Mouse (Mus musculus): ENCODE measurements around the gene Txn1. TPM values are rescaled to one million over a fixed set of nuclear protein-coding genes. Genes with fewer than 3 reads are reported as not detected.
A peak's percentile ranks its signal among the peaks of the same experiment; 100 is the strongest.

Txn1 gene
- polyA plus RNA-seq, 1 experiment from 2014 or later = 231 TPM

- no peak for TF ChIP-seq CTCF (IDR thresholded peaks at IDR 0.05; ENCODE audit: low read depth)
- no peak for TF ChIP-seq EP300 (IDR thresholded peaks at IDR 0.05; ENCODE audit: low read depth)
- Histone ChIP-seq H3K27ac (ENCODE audit: low read depth) (no peak overlapping the region), H3K36me3 (replicated peaks; ENCODE audit: insufficient read depth, low read length) (no peaks in the 10 kb centered on the region), H3K9me3 (ENCODE audit: low read length) (no peaks in the 10 kb centered on the region), H3K4me3 (ENCODE audit: low read depth, low read length) (no peak overlapping the region), H3K4me1 (ENCODE audit: insufficient read depth) (peaks cover 7% of the 10 kb centered on the region), H3K9ac (replicated peaks) (no peak overlapping the region), H3K27me3 (ENCODE audit: insufficient read depth, low read length) (no peaks in the 10 kb centered on the region), H3K4me2 (ENCODE audit: low read depth, low read length) (no peak overlapping the region)
- DNase-seq (no peak), ATAC-seq (no peak)
These were observed 43.2 kb downstream of the Txn1 start for GRCm38 (mm10) chr4:57913021-57913420.

GRCm38 (mm10) chr4:57908860-57909259, 47.4 kb downstream of the Txn1 start:
- TF ChIP-seq EP300 (IDR thresholded peaks at IDR 0.05; ENCODE audit: low read depth) = no peak
- no peak for TF ChIP-seq CTCF (IDR thresholded peaks at IDR 0.05; ENCODE audit: low read depth)
- Histone ChIP-seq H3K36me3 (replicated peaks; ENCODE audit: insufficient read depth, low read length) (no peaks in the 10 kb centered on the region), H3K4me1 (ENCODE audit: insufficient read depth) (no peaks in the 10 kb centered on the region; the same call in 1 of the 2 replicates), H3K9ac (replicated peaks) (no peak overlapping the region), H3K4me3 (ENCODE audit: low read depth, low read length) (no peak overlapping the region), H3K27ac (ENCODE audit: low read depth) (no peak overlapping the region), H3K9me3 (ENCODE audit: low read length) (no peaks in the 10 kb centered on the region), H3K4me2 (ENCODE audit: low read depth, low read length) (no peak overlapping the region), H3K27me3 (ENCODE audit: insufficient read depth, low read length) (no peaks in the 10 kb centered on the region; the same call in 1 of the 2 replicates)
- no peak for ATAC-seq
- WGBS (ENCODE audit: insufficient replicate concordance) = 21% methylated on average over 6 of the region's 6 CpGs
- no peak for DNase-seq

- TF ChIP-seq EP300 (IDR thresholded peaks at IDR 0.05; ENCODE audit: low read depth) (no peak), CTCF (IDR thresholded peaks at IDR 0.05; ENCODE audit: low read depth) (no peak)
- no peaks in the 10 kb centered on the region for H3K36me3 ChIP-seq (replicated peaks; ENCODE audit: insufficient read depth, low read length)
- H3K4me2 ChIP-seq (ENCODE audit: low read depth, low read length) = no peak overlapping the region
- no peaks in the 10 kb centered on the region; the same call in 1 of the 2 replicates for H3K27me3 ChIP-seq (ENCODE audit: insufficient read depth, low read length)
- no peak overlapping the region for H3K4me3 ChIP-seq (ENCODE audit: low read depth, low read length)
- H3K4me1 ChIP-seq (ENCODE audit: insufficient read depth) = no peaks in the 10 kb centered on the region; the same call in 1 of the 2 replicates
- no peak overlapping the region for H3K9ac ChIP-seq (replicated peaks)
- WGBS (ENCODE audit: insufficient replicate concordance) = 49% methylated on average over 2 of the region's 2 CpGs
- DNase-seq (no peak), ATAC-seq (no peak)
- no peak overlapping the region for H3K27ac ChIP-seq (ENCODE audit: low read depth)
- no peaks in the 10 kb centered on the region for H3K9me3 ChIP-seq (ENCODE audit: low read length)
These were observed 49.5 kb downstream of the Txn1 start for GRCm38 (mm10) chr4:57906708-57907107.

- no peak overlapping the region for H3K9ac ChIP-seq (replicated peaks)
- H3K27ac ChIP-seq (ENCODE audit: low read depth) = no peak overlapping the region
- 30% methylated on average over 9 of the region's 9 CpGs for WGBS (ENCODE audit: insufficient replicate concordance)
- TF ChIP-seq EP300 (IDR thresholded peaks at IDR 0.05; ENCODE audit: low read depth) = no peak
- no peak for TF ChIP-seq CTCF (IDR thresholded peaks at IDR 0.05; ENCODE audit: low read depth)
- H3K4me1 ChIP-seq (ENCODE audit: insufficient read depth) = no peaks in the 10 kb centered on the region; the same call in 1 of the 2 replicates
- H3K9me3 ChIP-seq (ENCODE audit: low read length) = no peaks in the 10 kb centered on the region
- no peak overlapping the region for H3K4me2 ChIP-seq (ENCODE audit: low read depth, low read length)
- no peaks in the 10 kb centered on the region for H3K36me3 ChIP-seq (replicated peaks; ENCODE audit: insufficient read depth, low read length)
- no peaks in the 10 kb centered on the region; the same call in 1 of the 2 replicates for H3K27me3 ChIP-seq (ENCODE audit: insufficient read depth, low read length)
- H3K4me3 ChIP-seq (ENCODE audit: low read depth, low read length) = no peak overlapping the region
- ATAC-seq = no peak
- no peak for DNase-seq
These were observed 51.6 kb downstream of the Txn1 start for GRCm38 (mm10) chr4:57904638-57905037.

GRCm38 (mm10) chr4:57904211-57904610, 52.0 kb downstream of the Txn1 start:
- Histone ChIP-seq H3K4me3 (ENCODE audit: low read depth, low read length) (no peak overlapping the region), H3K36me3 (replicated peaks; ENCODE audit: insufficient read depth, low read length) (no peaks in the 10 kb centered on the region), H3K27ac (ENCODE audit: low read depth) (no peak overlapping the region), H3K9ac (replicated peaks) (no peak overlapping the region), H3K4me2 (ENCODE audit: low read depth, low read length) (no peak overlapping the region), H3K27me3 (ENCODE audit: insufficient read depth, low read length) (no peaks in the 10 kb centered on the region; the same call in 1 of the 2 replicates), H3K9me3 (ENCODE audit: low read length) (no peaks in the 10 kb centered on the region), H3K4me1 (ENCODE audit: insufficient read depth) (no peaks in the 10 kb centered on the region; the same call in 1 of the 2 replicates)
- peak; percentile 88 for TF ChIP-seq CTCF (IDR thresholded peaks at IDR 0.05; ENCODE audit: low read depth)
- TF ChIP-seq EP300 (IDR thresholded peaks at IDR 0.05; ENCODE audit: low read depth) = no peak
- 6% methylated on average over 5 of the region's 5 CpGs for WGBS (ENCODE audit: insufficient replicate concordance)
- peak; percentile 64 for DNase-seq
- ATAC-seq = peak; percentile 25; the same call in 1 of the 2 replicates

GRCm38 (mm10) chr4:57902619-57903018, 53.6 kb downstream of the Txn1 start:
- Histone ChIP-seq H3K27me3 (ENCODE audit: insufficient read depth, low read length) (no peaks in the 10 kb centered on the region; the same call in 1 of the 2 replicates), H3K27ac (ENCODE audit: low read depth) (no peak overlapping the region), H3K4me1 (ENCODE audit: insufficient read depth) (no peaks in the 10 kb centered on the region), H3K36me3 (replicated peaks; ENCODE audit: insufficient read depth, low read length) (no peaks in the 10 kb centered on the region), H3K4me2 (ENCODE audit: low read depth, low read length) (no peak overlapping the region), H3K9ac (replicated peaks) (no peak overlapping the region), H3K9me3 (ENCODE audit: low read length) (no peaks in the 10 kb centered on the region), H3K4me3 (ENCODE audit: low read depth, low read length) (no peak overlapping the region)
- TF ChIP-seq CTCF (IDR thresholded peaks at IDR 0.05; ENCODE audit: low read depth) = no peak
- no peak for TF ChIP-seq EP300 (IDR thresholded peaks at IDR 0.05; ENCODE audit: low read depth)
- DNase-seq = no peak
- ATAC-seq = no peak
- WGBS (ENCODE audit: insufficient replicate concordance) = 42% methylated on average over 5 of the region's 5 CpGs

- DNase-seq = peak; percentile 50
- Histone ChIP-seq H3K4me1 (ENCODE audit: insufficient read depth) (no peaks in the 10 kb centered on the region), H3K36me3 (replicated peaks; ENCODE audit: insufficient read depth, low read length) (no peaks in the 10 kb centered on the region), H3K4me2 (ENCODE audit: low read depth, low read length) (no peak overlapping the region), H3K27ac (ENCODE audit: low read depth) (no peak overlapping the region), H3K9ac (replicated peaks) (no peak overlapping the region), H3K27me3 (ENCODE audit: insufficient read depth, low read length) (no peaks in the 10 kb centered on the region), H3K9me3 (ENCODE audit: low read length) (no peaks in the 10 kb centered on the region), H3K4me3 (ENCODE audit: low read depth, low read length) (no peak overlapping the region)
- ATAC-seq = no peak
- no peak for TF ChIP-seq EP300 (IDR thresholded peaks at IDR 0.05; ENCODE audit: low read depth)
- peak; percentile 79 for TF ChIP-seq CTCF (IDR thresholded peaks at IDR 0.05; ENCODE audit: low read depth)
- WGBS (ENCODE audit: insufficient replicate concordance) = 4% methylated on average over 4 of the region's 4 CpGs
These were observed 55.0 kb downstream of the Txn1 start for GRCm38 (mm10) chr4:57901210-57901609.

All from liver, postnatal 0 days (tissue).